Mouse (Mus musculus): Measurements from ENCODE around the gene Trim9. TPM values are rescaled to one million over a fixed set of nuclear protein-coding genes. Genes with fewer than 3 reads are reported as not detected.

The Trim9 gene
- polyA plus RNA-seq, 1 experiment from 2014 or later, result 0.59 TPM

- Histone ChIP-seq H3K27ac (ENCODE audit: low read depth) (no peak overlapping the region), H3K36me3 (ENCODE audit: insufficient read depth) (no peaks in the 10 kb centered on the region), H3K27me3 (ENCODE audit: insufficient read depth, low read length) (no peaks in the 10 kb centered on the region), H3K4me2 (no peak overlapping the region), H3K4me1 (ENCODE audit: insufficient read depth) (no peaks in the 10 kb centered on the region), H3K4me3 (ENCODE audit: low read depth, low read length) (no peak overlapping the region), H3K9me3 (ENCODE audit: low read depth, low read length) (no peaks in the 10 kb centered on the region), H3K9ac (no peak overlapping the region)
- WGBS, result 66% methylated on average over 5 of the region's 5 CpGs
- no peak for ATAC-seq (ENCODE audit: insufficient read depth)
- no peak for TF ChIP-seq CTCF (IDR thresholded peaks at IDR 0.05; ENCODE audit: low read depth)
- DNase-seq, result no peak
Measured at GRCm38 (mm10) chr12:70239741-70240140, 107.7 kb downstream of the Trim9 start.

GRCm38 (mm10) chr12:70238604-70239003 is 108.8 kb downstream of the Trim9 start:
- ATAC-seq (ENCODE audit: insufficient read depth) (no peak), DNase-seq (no peak)
- Histone ChIP-seq H3K9me3 (ENCODE audit: low read depth, low read length) (no peaks in the 10 kb centered on the region), H3K4me1 (ENCODE audit: insufficient read depth) (no peaks in the 10 kb centered on the region), H3K9ac (no peak overlapping the region), H3K4me2 (no peak overlapping the region), H3K4me3 (ENCODE audit: low read depth, low read length) (no peak overlapping the region), H3K36me3 (ENCODE audit: insufficient read depth) (no peaks in the 10 kb centered on the region), H3K27ac (ENCODE audit: low read depth) (no peak overlapping the region), H3K27me3 (ENCODE audit: insufficient read depth, low read length) (no peaks in the 10 kb centered on the region)
- 46% methylated on average over 8 of the region's 8 CpGs for WGBS
- TF ChIP-seq CTCF (IDR thresholded peaks at IDR 0.05; ENCODE audit: low read depth), result no peak

DNA sequence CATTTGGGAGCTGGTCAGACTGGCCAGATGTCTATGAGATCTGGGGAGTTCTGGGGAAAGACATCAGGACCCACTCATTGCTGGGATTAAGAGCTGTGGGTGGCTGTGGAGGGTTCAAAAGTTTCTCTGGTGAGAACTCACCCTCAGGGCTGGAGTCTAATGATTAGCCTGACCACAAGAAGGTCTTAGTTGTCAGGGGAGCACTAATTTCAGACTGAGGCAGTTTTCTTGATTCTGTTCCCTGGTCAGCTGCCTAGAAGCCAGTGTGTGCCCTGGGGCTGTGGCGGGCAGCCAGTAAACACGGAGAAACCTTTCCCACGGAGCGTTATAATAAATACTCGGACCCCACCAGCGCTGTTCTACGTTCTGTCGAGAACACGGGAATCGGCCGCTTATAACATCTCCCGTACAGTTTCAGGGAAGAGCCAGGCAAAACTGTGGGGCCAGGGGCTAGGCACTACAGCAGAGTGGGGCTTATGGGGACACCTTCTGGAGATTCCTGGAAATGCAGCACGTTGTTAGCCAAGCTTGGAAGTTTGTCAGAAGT is 112.4 kb downstream of the Trim9 start:
- 4% methylated on average over 13 of the region's 13 CpGs for WGBS
- no peaks in the 10 kb centered on the region for H3K9me3 ChIP-seq (ENCODE audit: low read depth, low read length)
- DNase-seq, result peak; percentile 94
- peak overlapping the region; percentile 36 for H3K9ac ChIP-seq
- H3K36me3 ChIP-seq (ENCODE audit: insufficient read depth), result no peaks in the 10 kb centered on the region
- ATAC-seq (ENCODE audit: insufficient read depth), result peak; percentile 64; the same call in 1 of the 2 replicates
- no peak overlapping the region for H3K27ac ChIP-seq (ENCODE audit: low read depth)
- peak overlapping the region; percentile 33 for H3K4me3 ChIP-seq (ENCODE audit: low read depth, low read length)
- H3K27me3 ChIP-seq (ENCODE audit: insufficient read depth, low read length), result no peaks in the 10 kb centered on the region
- TF ChIP-seq CTCF (IDR thresholded peaks at IDR 0.05; ENCODE audit: low read depth), result peak; percentile 90
- H3K4me1 ChIP-seq (ENCODE audit: insufficient read depth), result no peaks in the 10 kb centered on the region
- H3K4me2 ChIP-seq, result peak overlapping the region; percentile 70

- 8% methylated on average over 6 of the region's 6 CpGs for WGBS
- Histone ChIP-seq H3K9ac (no peak overlapping the region), H3K9me3 (ENCODE audit: low read depth, low read length) (no peaks in the 10 kb centered on the region), H3K27ac (ENCODE audit: low read depth) (no peak overlapping the region), H3K27me3 (ENCODE audit: insufficient read depth, low read length) (no peaks in the 10 kb centered on the region), H3K4me3 (ENCODE audit: low read depth, low read length) (no peak overlapping the region), H3K4me1 (ENCODE audit: insufficient read depth) (no peaks in the 10 kb centered on the region), H3K36me3 (ENCODE audit: insufficient read depth) (no peaks in the 10 kb centered on the region), H3K4me2 (no peak overlapping the region)
- peak; percentile 87 for TF ChIP-seq CTCF (IDR thresholded peaks at IDR 0.05; ENCODE audit: low read depth)
- DNase-seq (peak; percentile 89), ATAC-seq (ENCODE audit: insufficient read depth) (peak; percentile 77)
Measured at GRCm38 (mm10) chr12:70234411-70234810, 113.0 kb downstream of the Trim9 start.

DNA sequence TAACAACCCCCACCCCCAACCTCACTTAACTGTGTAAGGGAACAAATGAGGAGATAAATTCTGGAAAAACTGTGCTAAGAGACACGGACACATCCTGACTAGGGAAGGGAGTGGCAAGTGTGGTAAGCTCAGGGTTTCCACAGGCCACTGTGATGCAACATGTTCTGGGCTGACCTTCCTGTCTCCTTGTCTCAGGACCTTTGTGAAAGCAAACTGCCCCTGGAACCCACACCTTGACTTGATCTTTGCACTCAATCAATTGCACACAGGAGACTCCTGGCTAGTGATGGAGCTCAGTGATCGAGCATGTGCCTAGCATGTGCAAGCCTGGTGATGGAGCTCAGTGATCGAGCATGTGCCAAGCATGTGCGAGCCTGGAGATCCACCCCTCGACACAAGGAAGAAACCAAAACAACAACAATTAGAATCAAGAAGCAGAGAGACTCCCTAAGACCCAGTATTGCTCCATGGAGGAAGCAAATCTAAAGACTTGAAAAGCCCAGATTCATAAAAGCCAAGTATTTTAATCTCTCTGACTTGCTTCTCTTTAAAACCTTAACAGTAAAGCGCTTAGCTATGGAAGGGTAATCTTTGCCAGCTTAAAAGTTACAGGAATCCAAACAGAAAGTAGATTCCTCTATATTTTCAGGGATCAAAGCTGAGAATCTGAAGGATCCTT is 113.6 kb downstream of the Trim9 start:
- ATAC-seq (ENCODE audit: insufficient read depth), result no peak
- WGBS, result 80% methylated on average over 6 of the region's 6 CpGs
- no peak overlapping the region for H3K27ac ChIP-seq (ENCODE audit: low read depth)
- H3K4me1 ChIP-seq (ENCODE audit: insufficient read depth), result no peaks in the 10 kb centered on the region
- H3K36me3 ChIP-seq (ENCODE audit: insufficient read depth), result no peaks in the 10 kb centered on the region
- no peak for TF ChIP-seq CTCF (IDR thresholded peaks at IDR 0.05; ENCODE audit: low read depth)
- no peak overlapping the region for H3K4me3 ChIP-seq (ENCODE audit: low read depth, low read length)
- no peaks in the 10 kb centered on the region for H3K27me3 ChIP-seq (ENCODE audit: insufficient read depth, low read length)
- H3K4me2 ChIP-seq, result no peak overlapping the region
- no peak for DNase-seq
- no peak overlapping the region for H3K9ac ChIP-seq
- no peaks in the 10 kb centered on the region for H3K9me3 ChIP-seq (ENCODE audit: low read depth, low read length)

DNA sequence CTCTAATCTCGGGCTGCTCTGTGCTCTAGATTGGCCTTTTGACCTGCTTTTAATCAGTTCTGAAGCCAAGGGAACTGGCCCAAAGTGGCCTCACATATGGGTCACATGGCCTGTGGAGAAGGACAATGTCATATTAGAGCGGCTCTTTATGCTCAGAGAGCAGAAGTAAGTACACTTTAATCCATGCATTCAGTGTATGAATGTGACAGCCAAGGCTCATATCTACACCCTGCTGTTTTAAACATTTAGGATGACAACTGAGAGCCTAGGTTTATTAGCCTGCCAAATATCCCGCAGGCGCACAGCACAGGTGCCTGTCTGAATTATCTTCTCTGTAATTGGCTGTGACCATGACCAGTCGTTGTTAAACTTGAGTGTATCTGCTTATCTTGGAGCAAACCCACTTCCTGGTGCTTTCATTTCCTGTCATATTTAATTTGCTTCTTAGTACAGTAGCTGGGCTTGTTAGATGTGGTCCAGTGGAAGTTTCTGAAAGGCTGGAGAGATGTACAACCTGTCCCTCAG is 115.3 kb downstream of the Trim9 start:
- no peak for DNase-seq
- WGBS, result 36% methylated on average over 5 of the region's 5 CpGs
- no peaks in the 10 kb centered on the region for H3K4me1 ChIP-seq (ENCODE audit: insufficient read depth)

GRCm38 (mm10) chr12:70231294-70231693 is 116.1 kb downstream of the Trim9 start, which contains the start of gene Pygl:
TSS of gene Pygl (minus strand) at chr12:70231488.
- peak within 1 kb of the TSS; percentile 31; the same call in 1 of the 2 replicates for H3K4me2 ChIP-seq
- no peaks in the 10 kb centered on the region for H3K27me3 ChIP-seq (ENCODE audit: insufficient read depth, low read length)
- TF ChIP-seq CTCF (IDR thresholded peaks at IDR 0.05; ENCODE audit: low read depth), result no peak
- H3K9ac ChIP-seq, result no peak within 1 kb of the TSS
- ATAC-seq (ENCODE audit: insufficient read depth), result 0 out of 2 replicates have a peak, but pooled peaks have one; percentile 11
- H3K27ac ChIP-seq (ENCODE audit: low read depth), result peak within 1 kb of the TSS; percentile 72
- no peaks in the 10 kb centered on the region for H3K36me3 ChIP-seq (ENCODE audit: insufficient read depth)
- no peaks in the 10 kb centered on the region for H3K9me3 ChIP-seq (ENCODE audit: low read depth, low read length)
- H3K4me1 ChIP-seq (ENCODE audit: insufficient read depth), result peaks cover 4% of the 10 kb centered on the region; the same call in 1 of the 2 replicates
- no peak within 1 kb of the TSS for H3K4me3 ChIP-seq (ENCODE audit: low read depth, low read length)
- WGBS, result 60% methylated on average over 2 of the region's 2 CpGs
- peak; percentile 55 for DNase-seq

More for the DNA sequence above, 115.3 kb downstream of the Trim9 start:
- Histone ChIP-seq H3K27me3 (ENCODE audit: insufficient read depth, low read length) (no peaks in the 10 kb centered on the region), H3K36me3 (ENCODE audit: insufficient read depth) (no peaks in the 10 kb centered on the region), H3K9me3 (ENCODE audit: low read depth, low read length) (no peaks in the 10 kb centered on the region), H3K27ac (ENCODE audit: low read depth) (peak overlapping the region; percentile 72), H3K9ac (no peak overlapping the region), H3K4me2 (no peak overlapping the region), H3K4me3 (ENCODE audit: low read depth, low read length) (no peak overlapping the region)
- ATAC-seq (ENCODE audit: insufficient read depth), result no peak
- TF ChIP-seq CTCF (IDR thresholded peaks at IDR 0.05; ENCODE audit: low read depth), result no peak
